Mouse (Mus musculus) C2C12 (cell line): ENCODE data around the gene Traf2.

Experiments used
- CEBPB ChIP-seq: IDR thresholded peaks from one replicate; pipeline ENCODE4 v1.6.1; 2011; ENCODE audit warnings: low read depth, mild to moderate bottlenecking, control low read depth, moderate library complexity
- CTCF ChIP-seq: IDR thresholded peaks from one replicate; pipeline ENCODE4 v1.5.1; 2011; ENCODE audit not compliant: control insufficient read depth, insufficient read depth, insufficient read length
- FOSL1 ChIP-seq: IDR thresholded peaks from one replicate; pipeline ENCODE4 v1.8.0; 2011; ENCODE audit warnings: mild to moderate bottlenecking, low read length; ENCODE audit not compliant: poor library complexity, insufficient read depth, severe bottlenecking
- MAX ChIP-seq: IDR thresholded peaks from one replicate; pipeline ENCODE4 v1.6.1; 2011; ENCODE audit warnings: mild to moderate bottlenecking, control low read depth
- MYOD1 ChIP-seq: IDR thresholded peaks from one replicate; pipeline ENCODE4 v1.6.1; 2011; ENCODE audit warnings: low read depth; ENCODE audit not compliant: control insufficient read depth, insufficient read length
- MYOG ChIP-seq: IDR thresholded peaks from one replicate; pipeline ENCODE4 v1.6.1; 2011; ENCODE audit not compliant: control insufficient read depth, insufficient read length; ENCODE audit errors: extremely low read depth
- USF1 ChIP-seq: IDR thresholded peaks from one replicate; pipeline ENCODE4 v1.6.1; 2011; ENCODE audit warnings: low read depth, mild to moderate bottlenecking, control low read depth, moderate library complexity

DNA sequence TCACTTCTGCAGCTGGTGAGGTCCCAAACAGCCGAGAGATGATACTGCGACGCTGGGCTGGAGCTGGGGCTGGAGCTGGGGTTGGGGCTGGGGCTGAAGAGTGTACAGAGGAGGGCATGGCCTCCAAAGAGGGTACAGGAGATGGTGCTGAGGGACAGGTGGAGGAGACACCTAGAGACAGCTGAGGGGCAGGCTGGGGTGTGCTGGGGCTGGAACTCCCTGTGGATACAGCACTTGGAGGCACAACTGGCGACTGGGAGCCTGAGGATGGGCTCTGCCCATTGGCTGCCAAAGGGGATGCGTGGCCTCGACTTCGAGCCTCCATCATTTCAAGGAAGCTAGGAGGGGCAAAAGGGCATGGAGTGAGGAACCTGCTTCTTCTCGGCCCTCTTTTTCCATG is 40.5 kb upstream of the Traf2 start:
- TF ChIP-seq CTCF (no peak), USF1 (no peak), MAX (no peak), MYOD1 (no peak), CEBPB (no peak), FOSL1 (no peak), MYOG (no peak)
